Mouse (Mus musculus) ES-E14 (cell line): ENCODE measurements at regions not wholly inside any gene's neighbourhood (a gene's known extent, or its start where the extent isn't known, plus 50 kb on each side); places are given as distances from the start of the nearest gene placed in this dataset.

Experiments
- DNase-seq: peaks from one replicate; pipeline ENCODE4 v3.0.0-alpha.2; 2013; ENCODE audit warnings: low read depth, low spot score
- H3K27ac ChIP-seq: 2 replicates; pipeline ENCODE4 v1.5.1; 2012; ENCODE audit warnings: low read depth, mild to moderate bottlenecking, low read length, moderate library complexity, mixed read lengths; ENCODE audit not compliant: poor library complexity, insufficient read depth, severe bottlenecking
- H3K36me3 ChIP-seq: 2 replicates; pipeline ENCODE4 v1.6.1; 2012; ENCODE audit warnings: mild to moderate bottlenecking, low read length, moderate library complexity, mixed read lengths; ENCODE audit not compliant: control insufficient read depth, poor library complexity, insufficient read depth, severe bottlenecking
- H3K4me1 ChIP-seq, 2 experiments: fragments of 150-350 bp in 1 of 2; sonication (generic) in 1 of 2; 2 replicates each; pipeline ENCODE4 v1.6.1; 2012; ENCODE audit warnings: low read length in 2 of 2, mild to moderate bottlenecking in 1 of 2, mixed read lengths in 1 of 2; ENCODE audit not compliant: control insufficient read depth in 2 of 2, insufficient read depth in 2 of 2, poor library complexity in 1 of 2
- H3K4me3 ChIP-seq, 2 experiments: fragments of 150-350 bp in 1 of 2; sonication (generic) in 1 of 2; 2 replicates each; pipeline ENCODE4 v1.5.1; 2012; ENCODE audit warnings: low read length in 2 of 2, low read depth in 1 of 2, mild to moderate bottlenecking in 1 of 2, mixed read lengths in 1 of 2; ENCODE audit not compliant: insufficient read depth in 1 of 2, poor library complexity in 1 of 2, severe bottlenecking in 1 of 2
- H3K9ac ChIP-seq: 2 replicates; pipeline ENCODE4 v1.6.1; 2012; ENCODE audit warnings: low read depth, mild to moderate bottlenecking, low read length, mixed read lengths; ENCODE audit not compliant: poor library complexity, insufficient read depth, severe bottlenecking
- H3K9me3 ChIP-seq: fragments of 150-350 bp; sonication (generic); 2 replicates; pipeline ENCODE4 v1.6.1; 2012; ENCODE audit warnings: low read depth, mild to moderate bottlenecking, low read length; ENCODE audit not compliant: control insufficient read depth, insufficient read depth
- CHD2 ChIP-seq: IDR thresholded peaks from 2 replicates; pipeline ENCODE4 v1.6.1; 2014; ENCODE audit warnings: mild to moderate bottlenecking, low read depth, low read length, inconsistent platforms
- HCFC1 ChIP-seq: IDR thresholded peaks from 2 replicates; pipeline ENCODE4 v1.6.1; 2012; ENCODE audit warnings: low read length, inconsistent platforms, borderline replicate concordance; ENCODE audit not compliant: insufficient read depth
- MAFK ChIP-seq: IDR thresholded peaks from 2 replicates; pipeline ENCODE4 v1.6.1; 2014; ENCODE audit warnings: mild to moderate bottlenecking, low read depth, low read length, inconsistent platforms; ENCODE audit not compliant: insufficient read depth
- ZC3H11A ChIP-seq: IDR thresholded peaks from 2 replicates; pipeline ENCODE4 v1.6.1; 2012; ENCODE audit warnings: low read depth, mild to moderate bottlenecking, inconsistent platforms, low read length, borderline replicate concordance
- ZNF384 ChIP-seq: IDR thresholded peaks from 2 replicates; pipeline ENCODE4 v1.6.1; 2012; ENCODE audit warnings: low read depth, low read length, inconsistent platforms
- in situ Hi-C, 2 experiments: fragments of 600-800 bp; cut with MboI; formaldehyde crosslinking; loops; one replicate each; pipeline ENCODE4 v1.15.1; 2025; ENCODE audit warnings: low sequenced_read_pairs in 2 of 2, inconsistent platforms in 1 of 2; ENCODE audit not compliant: unreplicated experiment in 2 of 2

DNA sequence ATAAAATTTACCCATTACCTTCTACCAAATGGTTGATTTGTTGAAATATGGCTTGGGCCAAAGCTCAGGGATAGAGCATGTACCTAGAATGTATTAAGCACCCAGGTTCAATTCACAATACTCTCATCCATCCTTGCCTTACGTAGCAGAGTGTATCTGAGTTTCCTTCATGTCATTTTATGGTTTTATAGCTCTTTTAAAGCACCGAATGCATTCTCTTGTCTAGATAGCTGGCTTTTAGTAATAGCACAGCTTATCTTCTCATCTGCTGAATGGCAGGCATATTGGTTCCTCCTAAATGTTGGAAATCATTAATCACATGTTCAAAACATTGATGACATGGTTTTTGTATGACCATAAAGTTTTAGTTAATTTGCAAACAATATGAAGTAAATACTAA, 212.8 kb downstream of the Gm7489 start:
- in situ Hi-C loops: no loop called here
- no peak for TF ChIP-seq HCFC1
- no peak for TF ChIP-seq MAFK
- TF ChIP-seq ZNF384: no peak
- TF ChIP-seq ZC3H11A: no peak
- TF ChIP-seq CHD2: no peak

DNA sequence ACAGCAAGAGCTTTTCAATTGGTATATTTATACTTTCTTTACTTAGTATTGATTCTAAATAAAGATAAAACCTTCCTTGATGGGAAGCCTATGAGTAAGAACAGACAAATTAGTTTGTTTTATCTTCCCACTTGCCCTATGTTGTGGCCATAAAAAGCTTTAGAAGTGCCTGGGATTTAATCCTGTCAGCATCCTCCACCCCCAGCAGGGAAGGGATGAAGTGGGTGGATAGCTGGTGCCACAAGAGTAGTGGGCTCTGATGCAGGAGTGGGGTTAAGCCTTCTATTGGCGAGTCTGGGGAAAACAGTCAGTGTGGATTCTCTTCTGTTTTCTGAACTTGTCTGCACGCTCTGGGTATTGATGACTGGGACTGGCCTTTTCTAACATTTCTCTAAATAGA, 227.7 kb downstream of the Gm7489 start:
- DNase-seq: no peak
- no peaks in the 10 kb centered on the region for H3K9me3 ChIP-seq
- TF ChIP-seq CHD2 (no peak), ZC3H11A (no peak), HCFC1 (no peak), MAFK (no peak), ZNF384 (no peak)
- H3K27ac ChIP-seq: no peak overlapping the region
- no peak overlapping the region for H3K4me3 ChIP-seq
- no peaks in the 10 kb centered on the region for H3K36me3 ChIP-seq
- H3K9ac ChIP-seq: no peak overlapping the region
- in situ Hi-C loops: no loop called here
- no peaks in the 10 kb centered on the region for H3K4me1 ChIP-seq

More for the DNA sequence above, 212.8 kb downstream of the Gm7489 start:
- no peak for DNase-seq
- no peak overlapping the region for H3K9ac ChIP-seq
- H3K9me3 ChIP-seq: no peaks in the 10 kb centered on the region
- no peaks in the 10 kb centered on the region for H3K36me3 ChIP-seq
- no peak overlapping the region for H3K27ac ChIP-seq
- H3K4me3 ChIP-seq: no peak overlapping the region
- no peaks in the 10 kb centered on the region for H3K4me1 ChIP-seq

DNA sequence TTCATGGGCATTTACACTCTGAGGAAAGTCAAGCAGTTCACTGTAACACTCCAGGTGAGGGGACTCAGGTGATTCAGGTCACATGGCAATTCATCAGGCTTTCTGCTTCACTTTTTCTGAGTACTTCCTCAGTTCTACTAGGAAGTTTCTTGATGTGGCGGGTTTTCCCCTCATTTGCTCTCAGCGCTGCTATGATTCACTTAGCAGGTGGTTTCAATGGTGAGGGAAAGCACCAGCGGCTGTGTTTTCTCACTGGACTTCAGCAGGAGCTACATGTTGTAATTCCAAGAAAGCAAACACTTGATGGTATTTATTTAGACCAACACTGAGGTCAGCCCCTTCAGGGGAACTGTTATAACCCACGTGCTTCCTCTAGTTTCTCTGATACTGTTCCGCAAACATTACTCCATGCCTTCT, 229.4 kb downstream of the Gm7489 start:
- in situ Hi-C loops: no loop called here
- Histone ChIP-seq H3K27ac (no peak overlapping the region), H3K4me1 (no peaks in the 10 kb centered on the region), H3K9me3 (no peaks in the 10 kb centered on the region), H3K36me3 (no peaks in the 10 kb centered on the region), H3K4me3 (no peak overlapping the region), H3K9ac (no peak overlapping the region)
- TF ChIP-seq MAFK: no peak
- TF ChIP-seq CHD2: no peak
- TF ChIP-seq ZC3H11A: no peak
- no peak for TF ChIP-seq HCFC1
- TF ChIP-seq ZNF384: no peak
- no peak for DNase-seq

DNA sequence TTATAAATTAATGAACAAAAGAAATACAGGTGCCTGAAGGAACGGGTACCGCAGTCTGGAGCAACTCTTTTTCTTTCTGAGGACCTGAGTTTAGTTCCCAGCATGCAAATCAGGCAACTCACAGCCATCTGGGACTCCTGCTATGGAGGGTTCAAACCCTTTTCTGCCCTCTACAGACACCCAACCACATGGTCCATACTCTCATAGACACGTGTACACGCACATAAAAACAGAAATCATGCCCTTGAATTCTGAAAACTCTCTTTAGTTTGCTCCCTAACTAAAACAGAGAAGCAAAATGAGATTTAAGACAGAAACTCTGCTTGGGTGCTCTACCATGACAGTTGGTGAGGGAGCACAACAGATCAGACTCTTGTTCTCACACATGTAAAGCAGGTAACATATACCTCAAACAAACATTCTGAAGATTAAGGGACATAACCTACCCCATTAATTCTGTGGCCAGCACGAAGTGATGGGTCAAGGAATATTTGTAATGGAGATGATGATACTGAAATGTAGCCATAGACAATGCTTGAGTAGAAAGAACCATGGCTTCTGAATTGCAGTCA, 233.3 kb downstream of the Gm7489 start:
- Histone ChIP-seq H3K4me3 (no peak overlapping the region), H3K36me3 (no peaks in the 10 kb centered on the region), H3K9me3 (no peaks in the 10 kb centered on the region), H3K4me1 (no peaks in the 10 kb centered on the region), H3K9ac (no peak overlapping the region), H3K27ac (no peak overlapping the region)
- no peak for DNase-seq
- in situ Hi-C loops: no loop called here
- no peak for TF ChIP-seq ZC3H11A
- TF ChIP-seq CHD2: no peak
- TF ChIP-seq MAFK: no peak
- no peak for TF ChIP-seq ZNF384
- no peak for TF ChIP-seq HCFC1

DNA sequence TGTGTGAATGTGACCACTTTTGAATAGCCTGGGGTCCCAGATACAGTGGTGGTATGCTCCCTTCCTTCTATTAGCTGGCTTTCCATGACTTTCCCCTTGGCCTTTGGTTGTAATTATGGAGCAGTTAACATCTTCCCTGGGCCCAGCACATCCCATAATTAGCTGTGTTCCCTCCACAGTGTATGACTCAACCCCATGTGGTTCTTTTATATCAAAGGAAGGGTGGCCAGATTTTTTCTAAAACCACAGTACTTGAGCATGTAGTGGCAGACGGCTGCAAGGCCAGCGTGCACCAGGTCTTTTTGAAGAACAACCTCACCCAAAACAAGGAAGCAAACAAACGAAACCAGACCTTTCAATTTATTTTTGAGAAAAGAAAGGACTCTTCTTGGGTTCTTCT, 235.8 kb downstream of the Gm7489 start:
- no peaks in the 10 kb centered on the region for H3K36me3 ChIP-seq
- H3K9ac ChIP-seq: no peak overlapping the region
- TF ChIP-seq MAFK: no peak
- no peak for TF ChIP-seq HCFC1
- TF ChIP-seq CHD2: no peak
- no peak for TF ChIP-seq ZC3H11A
- TF ChIP-seq ZNF384: no peak
- H3K27ac ChIP-seq: no peak overlapping the region
- H3K9me3 ChIP-seq: no peaks in the 10 kb centered on the region
- H3K4me1 ChIP-seq: no peaks in the 10 kb centered on the region
- in situ Hi-C loops: no loop called here
- no peak for DNase-seq
- no peak overlapping the region for H3K4me3 ChIP-seq
